Mouse (Mus musculus) stomach, postnatal 0 days (tissue): ENCODE data around the gene Kctd21.

ENCODE experiments used
- CTCF ChIP-seq: IDR thresholded peaks from 2 replicates; pipeline ENCODE4 v1.5.1; 2016; ENCODE audit warnings: antibody characterized with exemption, low read depth, mild to moderate bottlenecking, moderate library complexity
- EP300 ChIP-seq: optimal IDR thresholded peaks from 2 replicates; pipeline ENCODE3; 2016; ENCODE audit warnings: antibody characterized with exemption

- TF ChIP-seq CTCF (no peak), EP300 (no peak)
Measured at GRCm38 (mm10) chr7:97338593-97338992, 6.5 kb downstream of the Kctd21 start.
